Mouse (Mus musculus) small intestine, adult 2 months (tissue): ENCODE measurements around the gene Borcs5.

Experiments used
- CTCF ChIP-seq: fragments of 200-500 bp; IDR thresholded peaks from 2 replicates; pipeline ENCODE4 v1.5.1; 2012; ENCODE audit warnings: low read depth, mild to moderate bottlenecking, control low read depth, inconsistent platforms, low read length, moderate library complexity, mixed read lengths; ENCODE audit not compliant: insufficient replicate concordance, insufficient read length; ENCODE audit errors: extremely low read depth
- POLR2A ChIP-seq: fragments of 200-500 bp; IDR thresholded peaks from 2 replicates; pipeline ENCODE4 v1.6.1; 2012; ENCODE audit warnings: low read depth, mild to moderate bottlenecking, control low read depth, inconsistent platforms, low read length, moderate library complexity

GRCm38 (mm10) chr6:134751087-134751486 is 111.8 kb downstream of the Borcs5 start:
- TF ChIP-seq POLR2A: no peak
- no peak for TF ChIP-seq CTCF
